Mouse (Mus musculus) small intestine, adult 2 months (tissue): ENCODE measurements at regions not wholly inside any gene's neighbourhood (a gene's known extent, or its start where the extent isn't known, plus 50 kb on each side); places are given as distances from the start of the nearest gene placed in this dataset.

Experiments
- H3K27ac ChIP-seq: fragments of 200-500 bp; 2 replicates; pipeline ENCODE4 v1.5.1; 2012; ENCODE audit warnings: low read depth, low read length, control low read depth, inconsistent platforms; ENCODE audit not compliant: insufficient read depth
- H3K27me3 ChIP-seq: fragments of 200-500 bp; 2 replicates; pipeline ENCODE4 v1.6.1; 2012; ENCODE audit warnings: mild to moderate bottlenecking, moderate library complexity, low read length, inconsistent platforms; ENCODE audit not compliant: control insufficient read depth, insufficient read depth
- H3K36me3 ChIP-seq: fragments of 200-500 bp; 2 replicates; pipeline ENCODE4 v1.6.1; 2012; ENCODE audit warnings: mild to moderate bottlenecking, low read length, control low read depth, inconsistent platforms; ENCODE audit not compliant: control insufficient read depth, insufficient read depth
- H3K4me1 ChIP-seq: fragments of 200-500 bp; 2 replicates; pipeline ENCODE4 v1.6.1; 2012; ENCODE audit warnings: low read length, inconsistent platforms, mixed read lengths; ENCODE audit not compliant: control insufficient read depth, insufficient read depth, insufficient read length
- H3K4me3 ChIP-seq: fragments of 200-500 bp; 2 replicates; pipeline ENCODE4 v1.5.1; 2012; ENCODE audit warnings: low read depth, mild to moderate bottlenecking, control low read depth, inconsistent platforms, low read length, moderate library complexity
- CTCF ChIP-seq: fragments of 200-500 bp; IDR thresholded peaks from 2 replicates; pipeline ENCODE4 v1.5.1; 2012; ENCODE audit warnings: low read depth, mild to moderate bottlenecking, control low read depth, inconsistent platforms, low read length, moderate library complexity, mixed read lengths; ENCODE audit not compliant: insufficient replicate concordance, insufficient read length; ENCODE audit errors: extremely low read depth
- POLR2A ChIP-seq: fragments of 200-500 bp; IDR thresholded peaks from 2 replicates; pipeline ENCODE4 v1.6.1; 2012; ENCODE audit warnings: low read depth, mild to moderate bottlenecking, control low read depth, inconsistent platforms, low read length, moderate library complexity
- WGBS: fragments of 180-500 bp; shearing (Covaris S2); methylation state at CpG from one replicate; pipeline ENCODE4 v1.1.7; 2018; 5-methylcytosine and 5-hydroxymethylcytosine counted together

DNA sequence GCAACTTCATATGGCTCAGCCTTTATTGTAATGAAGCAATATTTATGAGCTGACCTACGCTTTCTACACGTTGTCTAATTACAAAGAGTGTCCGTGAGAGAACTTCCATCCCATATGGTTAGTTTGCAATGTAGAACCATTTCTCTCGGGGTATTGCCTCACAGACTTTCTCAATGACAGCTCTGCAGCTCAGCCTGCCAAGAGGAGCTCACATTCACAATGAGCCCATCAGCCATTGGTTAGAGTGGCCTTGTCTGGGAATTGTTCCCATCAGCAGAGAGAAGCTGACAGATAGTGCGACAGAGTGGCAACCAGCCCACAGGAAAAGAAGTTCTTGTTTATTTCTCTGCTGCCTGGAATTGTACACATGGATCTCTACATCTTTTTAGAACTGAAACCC, 409.7 kb downstream of the Zfp704 start:
- Histone ChIP-seq H3K4me3 (no peak overlapping the region), H3K36me3 (no peaks in the 10 kb centered on the region), H3K27me3 (no peaks in the 10 kb centered on the region), H3K4me1 (no peaks in the 10 kb centered on the region), H3K27ac (no peak overlapping the region)
- WGBS = 84% methylated on average over 5 of the region's 5 CpGs
- no peak for TF ChIP-seq CTCF
- TF ChIP-seq POLR2A = no peak

DNA sequence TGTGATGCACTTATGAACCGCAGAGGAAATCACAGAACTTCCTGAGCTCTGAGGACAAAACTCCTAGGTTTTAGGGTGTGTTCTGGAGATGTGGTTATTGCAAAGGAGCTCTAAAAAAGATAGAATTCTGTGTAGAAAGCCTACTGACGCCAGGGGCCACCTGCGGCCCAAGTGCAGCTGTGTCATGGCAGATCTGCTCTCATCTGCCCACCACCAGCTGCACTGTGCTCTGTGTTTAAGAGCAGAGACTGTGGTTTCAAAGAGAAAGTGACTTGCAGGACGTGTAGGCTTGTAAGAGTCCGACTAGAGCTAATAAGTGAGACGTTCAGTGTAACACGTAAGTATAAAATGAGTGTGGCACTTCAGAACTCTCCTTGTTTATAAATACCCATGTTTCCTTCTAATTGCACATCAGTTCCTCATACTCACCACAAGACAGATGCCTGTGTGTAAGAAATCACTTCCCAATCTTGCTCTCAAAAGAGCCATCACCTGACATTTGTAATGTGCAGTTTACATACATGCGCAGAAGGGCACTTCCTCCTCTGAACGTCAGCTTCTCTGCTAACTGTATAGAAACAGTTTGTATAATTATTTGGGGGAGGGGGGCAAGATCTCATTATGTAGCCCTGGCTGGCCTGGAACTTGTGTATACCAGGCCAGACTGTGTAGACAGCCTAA, 411.1 kb downstream of the Zfp704 start:
- H3K4me3 ChIP-seq = no peak overlapping the region
- no peaks in the 10 kb centered on the region for H3K27me3 ChIP-seq
- TF ChIP-seq POLR2A = no peak
- no peak for TF ChIP-seq CTCF
- WGBS = 66% methylated on average over 9 of the region's 9 CpGs
- H3K27ac ChIP-seq = no peak overlapping the region
- H3K4me1 ChIP-seq = no peaks in the 10 kb centered on the region
- H3K36me3 ChIP-seq = no peaks in the 10 kb centered on the region

DNA sequence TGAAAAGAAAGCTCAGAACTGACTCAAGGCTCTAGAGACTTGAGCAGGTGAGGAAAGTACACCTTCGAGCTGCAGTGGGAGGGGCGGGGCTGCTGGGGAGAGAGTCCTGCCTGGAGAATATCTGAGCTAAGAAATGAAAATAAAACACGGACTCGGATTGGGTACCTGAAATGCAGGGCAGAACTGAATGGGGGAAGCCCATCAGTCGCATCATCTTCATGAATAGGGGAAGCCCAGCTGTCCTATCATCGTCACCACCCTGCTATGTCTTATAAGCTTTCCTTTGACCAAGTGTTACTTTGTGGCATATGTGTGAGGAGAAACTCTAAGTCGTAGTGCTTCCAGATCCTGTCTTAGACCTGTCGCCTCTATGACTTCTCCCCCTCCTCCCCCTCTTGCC, 414.1 kb downstream of the Zfp704 start:
- Histone ChIP-seq H3K4me3 (no peak overlapping the region), H3K27me3 (no peaks in the 10 kb centered on the region), H3K27ac (no peak overlapping the region), H3K36me3 (no peaks in the 10 kb centered on the region), H3K4me1 (no peaks in the 10 kb centered on the region)
- WGBS = 47% methylated on average over 8 of the region's 8 CpGs
- TF ChIP-seq POLR2A = no peak
- TF ChIP-seq CTCF = no peak

DNA sequence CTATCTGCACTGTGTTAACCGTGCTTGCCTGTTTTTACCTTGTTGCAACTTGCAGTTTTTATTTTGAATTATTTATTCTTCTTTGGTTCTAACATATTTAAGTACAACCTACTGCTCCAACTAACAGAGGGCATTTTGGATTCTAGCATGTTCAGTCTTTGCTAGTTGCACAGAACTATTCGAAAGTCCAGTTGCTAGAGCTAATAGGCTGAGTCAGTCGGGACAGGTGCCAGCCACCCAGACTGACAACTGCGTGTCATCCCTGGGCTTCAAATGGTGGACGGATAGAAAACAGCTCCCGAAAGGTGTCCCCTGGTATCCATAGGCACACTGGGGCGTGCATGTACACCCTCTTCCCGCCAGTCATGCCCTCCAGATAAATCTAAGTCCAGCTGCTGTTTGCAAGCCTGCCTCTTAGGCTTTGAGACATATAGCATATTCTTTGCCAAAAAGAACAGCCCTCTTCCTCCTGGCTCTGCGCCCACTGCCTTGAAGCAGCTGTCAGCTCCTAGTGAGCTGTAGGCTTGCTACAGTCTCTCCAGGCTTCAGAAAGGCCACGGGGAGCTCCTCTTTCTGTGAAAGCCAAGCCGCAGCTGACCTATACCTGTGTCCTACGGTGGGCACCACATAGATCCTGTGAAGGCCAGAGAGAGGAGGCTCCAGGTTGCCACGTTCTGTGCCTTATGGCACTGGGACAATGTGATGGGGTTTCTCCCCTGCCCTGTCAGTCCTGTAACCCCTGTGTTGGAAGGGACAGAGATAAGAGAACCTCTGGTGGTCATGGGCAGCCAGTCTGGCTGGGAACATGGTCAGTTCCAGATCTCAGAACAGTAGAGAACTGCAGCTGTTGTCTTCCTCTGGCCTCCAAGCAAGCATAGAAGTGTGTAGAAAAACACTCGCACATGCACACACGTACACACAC, 420.3 kb downstream of the Zfp704 start:
- Histone ChIP-seq H3K27me3 (0 out of 2 replicates have a peak, but pooled peaks cover 2% of the 10 kb centered on the region), H3K4me1 (no peaks in the 10 kb centered on the region), H3K36me3 (no peaks in the 10 kb centered on the region), H3K4me3 (no peak overlapping the region), H3K27ac (no peak overlapping the region)
- no peak for TF ChIP-seq POLR2A
- no peak for TF ChIP-seq CTCF
- WGBS = 42% methylated on average over 15 of the region's 15 CpGs

DNA sequence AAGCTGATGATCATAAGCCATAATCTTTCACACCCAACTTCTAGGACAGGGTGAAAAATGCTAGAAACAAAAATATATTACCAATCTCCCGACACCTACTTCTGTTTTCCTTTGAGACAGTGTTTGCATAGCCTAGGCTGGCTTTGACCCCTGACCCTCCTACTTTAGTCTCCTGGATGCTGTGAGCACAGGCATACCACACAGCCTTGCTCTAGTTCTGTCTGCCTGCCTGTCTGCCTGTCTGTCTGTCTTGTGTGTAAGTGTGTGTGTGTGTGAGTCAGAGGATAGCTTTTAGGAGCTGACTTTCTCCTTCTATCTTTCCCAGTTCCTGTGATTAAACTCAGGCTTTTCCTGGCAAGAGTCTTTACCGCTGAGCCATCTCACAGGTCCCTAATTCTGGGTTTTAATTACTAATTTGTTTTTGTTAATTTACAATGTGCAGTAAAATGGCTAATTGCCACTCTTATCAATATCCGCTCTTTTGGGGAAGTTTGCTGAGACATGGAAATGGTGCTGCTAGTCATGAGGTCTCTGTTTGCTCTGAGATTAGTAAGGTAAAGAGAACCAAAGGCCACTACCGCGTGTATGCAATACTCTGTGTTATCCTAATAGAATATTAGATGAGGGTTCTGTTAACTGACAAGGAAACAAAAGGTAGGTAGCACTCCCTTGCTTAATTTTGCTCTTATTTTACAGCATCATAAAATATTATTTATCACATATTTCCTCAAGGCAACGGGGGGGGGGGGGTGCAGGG, 423.3 kb downstream of the Zfp704 start:
- Histone ChIP-seq H3K4me1 (no peaks in the 10 kb centered on the region), H3K36me3 (no peaks in the 10 kb centered on the region), H3K4me3 (no peak overlapping the region), H3K27me3 (peaks cover 9% of the 10 kb centered on the region), H3K27ac (no peak overlapping the region)
- no peak for TF ChIP-seq CTCF
- TF ChIP-seq POLR2A = no peak
- 26% methylated on average over 6 of the region's 6 CpGs for WGBS

DNA sequence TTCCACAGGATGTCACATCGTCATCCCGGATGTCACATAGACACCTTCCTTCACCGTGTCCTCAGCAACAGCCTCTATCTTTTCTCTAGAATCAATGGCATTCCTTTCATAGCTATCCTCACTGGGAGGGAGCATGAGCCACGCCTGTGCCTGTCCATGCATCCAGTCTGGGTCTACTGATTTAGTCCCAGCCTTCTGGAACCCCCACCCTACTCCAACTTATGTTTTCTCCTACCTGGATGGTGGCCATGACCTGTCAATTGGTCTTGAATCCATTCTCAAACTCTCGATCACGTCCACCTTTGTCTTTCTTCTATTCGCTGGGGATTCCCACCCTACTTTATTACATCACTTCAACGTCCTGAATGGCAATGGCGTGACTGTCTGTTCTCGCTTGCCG, 428.3 kb downstream of the Zfp704 start:
- Histone ChIP-seq H3K27me3 (peaks cover 11% of the 10 kb centered on the region), H3K36me3 (no peaks in the 10 kb centered on the region), H3K4me3 (no peak overlapping the region), H3K27ac (no peak overlapping the region), H3K4me1 (no peaks in the 10 kb centered on the region)
- WGBS = 76% methylated on average over 11 of the region's 11 CpGs
- TF ChIP-seq CTCF (no peak), POLR2A (no peak)

DNA sequence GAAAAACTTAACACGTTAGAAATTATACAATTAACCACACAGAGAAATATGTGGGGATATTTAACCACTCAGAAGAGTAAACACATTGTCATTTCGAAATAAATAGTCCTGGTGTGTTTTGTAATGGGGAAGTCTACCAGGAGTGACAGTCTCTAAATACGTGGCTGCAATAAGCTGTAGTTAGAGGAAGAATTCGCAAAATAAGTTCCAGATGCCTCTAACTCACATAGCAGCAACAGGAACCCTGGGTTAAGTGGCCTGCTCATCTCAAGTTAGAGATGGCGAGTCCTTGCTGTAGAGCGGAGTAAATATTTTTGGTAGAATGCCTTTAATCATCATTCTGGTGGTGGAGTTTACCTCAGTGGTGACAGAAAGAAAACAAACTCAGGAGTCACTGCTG, 430.2 kb downstream of the Zfp704 start:
- WGBS = 57% methylated on average over 6 of the region's 6 CpGs
- Histone ChIP-seq H3K27ac (no peak overlapping the region), H3K27me3 (peaks cover 10% of the 10 kb centered on the region), H3K36me3 (no peaks in the 10 kb centered on the region), H3K4me1 (no peaks in the 10 kb centered on the region), H3K4me3 (no peak overlapping the region)
- no peak for TF ChIP-seq CTCF
- no peak for TF ChIP-seq POLR2A
